Mouse (Mus musculus) heart, embryonic 12.5 days (tissue): ENCODE measurements around the gene Nol8. TPM values are rescaled to one million over a fixed set of nuclear protein-coding genes. Genes with fewer than 3 reads are reported as not detected.
A peak's percentile ranks its signal among the peaks of the same experiment; 100 is the strongest.

ENCODE experiments used
- ATAC-seq: fragments of 200-750 bp; cut with Nextera tagmentation; 2 replicates; pipeline ENCODE4 v1.8.0; 2017; ENCODE audit warnings: moderate TSS enrichment, moderate library complexity; ENCODE audit not compliant: insufficient number of reproducible peaks, low FRiP score
- H3K27ac ChIP-seq: fragments of 300-500 bp; sonication (generic); 2 replicates; pipeline ENCODE4 v1.5.1; 2016; ENCODE audit warnings: mild to moderate bottlenecking, moderate library complexity; ENCODE audit not compliant: poor library complexity, severe bottlenecking
- H3K27me3 ChIP-seq: fragments of 300-500 bp; sonication (generic); replicated peaks from 2 replicates; pipeline ENCODE4 v1.6.1; 2016; ENCODE audit warnings: mild to moderate bottlenecking, moderate library complexity
- H3K36me3 ChIP-seq: fragments of 300-500 bp; sonication (generic); 2 replicates; pipeline ENCODE4 v1.6.1; 2016; ENCODE audit warnings: mild to moderate bottlenecking, moderate library complexity
- H3K4me1 ChIP-seq: fragments of 300-500 bp; sonication (generic); replicated peaks from 2 replicates; pipeline ENCODE4 v1.6.1; 2016; ENCODE audit warnings: mild to moderate bottlenecking
- H3K4me2 ChIP-seq: fragments of 300-500 bp; sonication (generic); 2 replicates; pipeline ENCODE4 v1.6.1; 2016; ENCODE audit warnings: mild to moderate bottlenecking, moderate library complexity
- H3K4me3 ChIP-seq: fragments of 300-500 bp; sonication (generic); 2 replicates; pipeline ENCODE4 v1.5.1; 2016; ENCODE audit warnings: mild to moderate bottlenecking
- H3K9ac ChIP-seq: fragments of 300-500 bp; sonication (generic); 2 replicates; pipeline ENCODE4 v1.6.1; 2016; ENCODE audit warnings: mild to moderate bottlenecking, moderate library complexity
- H3K9me3 ChIP-seq: fragments of 300-500 bp; sonication (generic); replicated peaks from 2 replicates; pipeline ENCODE4 v1.6.1; 2016; ENCODE audit warnings: mild to moderate bottlenecking, moderate library complexity
- WGBS: fragments of 180-500 bp; shearing (Covaris S2); methylation state at CpG from one replicate; pipeline ENCODE4 v1.1.7; 2016; 5-methylcytosine and 5-hydroxymethylcytosine counted together
- polyA plus RNA-seq: library from polyadenylated mRNA; unstranded; fragments of >200 nt; fragmentation: Nextera tagmentation; extraction: Ambion mirVana; gene quantifications from 2 replicates; pipeline ENCODE4 v1.2.1, GENCODE M21; 2016

Nol8 gene
- polyA plus RNA-seq: 14.4 and 16.3 TPM in 2 replicates

GRCm38 (mm10) chr13:49652481-49653179, at the start of gene Nol8, which contains the start of gene Cenpp:
Gene Nol8, plus strand, starts transcription at chr13:49653078.
Gene Cenpp, minus strand, starts transcription at chr13:49652785.
- Histone ChIP-seq H3K27me3 (no peaks in the 10 kb centered on the region), H3K4me1 (peaks cover 10% of the 10 kb centered on the region), H3K4me3 (peak within 1 kb of the TSS; percentile 96), H3K9me3 (no peaks in the 10 kb centered on the region), H3K27ac (peak within 1 kb of the TSS; percentile 82), H3K4me2 (peak within 1 kb of the TSS; percentile 94), H3K9ac (peak within 1 kb of the TSS; percentile 85), H3K36me3 (peaks cover 6% of the 10 kb centered on the region)
- WGBS: under 1% methylated on average over 68 of the region's 68 CpGs
- ATAC-seq: peak; percentile 100

- H3K4me3 ChIP-seq: no peak overlapping the region
- ATAC-seq: no peak
- H3K27ac ChIP-seq: no peak overlapping the region
- H3K4me2 ChIP-seq: no peak overlapping the region
- H3K4me1 ChIP-seq: no peaks in the 10 kb centered on the region
- H3K9ac ChIP-seq: no peak overlapping the region
- H3K9me3 ChIP-seq: no peaks in the 10 kb centered on the region
- no peaks in the 10 kb centered on the region for H3K27me3 ChIP-seq
- 0 out of 2 replicates have a peak, but pooled peaks cover 4% of the 10 kb centered on the region for H3K36me3 ChIP-seq
These were observed 49.3 kb upstream of the Nol8 start for GRCm38 (mm10) chr13:49603603-49604002.

- no peak within 1 kb of the TSS for H3K9ac ChIP-seq
These were observed 45.2 kb upstream of the Nol8 start, which contains the start of gene Ogn for GRCm38 (mm10) chr13:49607714-49608113. Gene Ogn, plus strand, starts transcription at chr13:49608046.

GRCm38 (mm10) chr13:49608589-49609322, 44.1 kb upstream of the Nol8 start:
- Histone ChIP-seq H3K27ac (no peak overlapping the region), H3K36me3 (no peaks in the 10 kb centered on the region), H3K4me3 (no peak overlapping the region), H3K27me3 (no peaks in the 10 kb centered on the region), H3K9ac (no peak overlapping the region), H3K9me3 (no peaks in the 10 kb centered on the region), H3K4me2 (no peak overlapping the region), H3K4me1 (no peaks in the 10 kb centered on the region)
- WGBS: 67% methylated on average over 4 of the region's 4 CpGs
- ATAC-seq: no peak

More at GRCm38 (mm10) chr13:49607714-49608113, 45.2 kb upstream of the Nol8 start, which contains the start of gene Ogn:
- no peak within 1 kb of the TSS for H3K27ac ChIP-seq
- no peaks in the 10 kb centered on the region for H3K4me1 ChIP-seq
- H3K9me3 ChIP-seq: no peaks in the 10 kb centered on the region
- no peaks in the 10 kb centered on the region for H3K27me3 ChIP-seq
- no peak within 1 kb of the TSS for H3K4me2 ChIP-seq
- H3K4me3 ChIP-seq: no peak within 1 kb of the TSS
- H3K36me3 ChIP-seq: no peaks in the 10 kb centered on the region
- 52% methylated on average over 4 of the region's 4 CpGs for WGBS
- ATAC-seq: no peak

GRCm38 (mm10) chr13:49617021-49617420, 35.9 kb upstream of the Nol8 start:
- Histone ChIP-seq H3K4me3 (no peak overlapping the region), H3K9ac (no peak overlapping the region), H3K36me3 (no peaks in the 10 kb centered on the region), H3K4me1 (no peaks in the 10 kb centered on the region), H3K4me2 (no peak overlapping the region), H3K9me3 (no peaks in the 10 kb centered on the region), H3K27me3 (no peaks in the 10 kb centered on the region), H3K27ac (no peak overlapping the region)
- ATAC-seq: no peak
- WGBS: 73% methylated on average over 3 of the region's 3 CpGs

- no peaks in the 10 kb centered on the region for H3K9me3 ChIP-seq
- H3K27me3 ChIP-seq: no peaks in the 10 kb centered on the region
- no peak overlapping the region for H3K9ac ChIP-seq
- no peaks in the 10 kb centered on the region for H3K4me1 ChIP-seq
- no peaks in the 10 kb centered on the region for H3K36me3 ChIP-seq
- no peak for ATAC-seq
- H3K27ac ChIP-seq: no peak overlapping the region
- H3K4me3 ChIP-seq: no peak overlapping the region
- H3K4me2 ChIP-seq: no peak overlapping the region
These were observed 34.5 kb upstream of the Nol8 start for GRCm38 (mm10) chr13:49618365-49618764.

GRCm38 (mm10) chr13:49623216-49623615, 29.7 kb upstream of the Nol8 start:
- H3K27ac ChIP-seq: no peak overlapping the region

GRCm38 (mm10) chr13:49628167-49628566, 24.7 kb upstream of the Nol8 start:
- Histone ChIP-seq H3K27me3 (no peaks in the 10 kb centered on the region), H3K27ac (no peak overlapping the region), H3K4me2 (no peak overlapping the region), H3K4me3 (no peak overlapping the region), H3K9me3 (no peaks in the 10 kb centered on the region), H3K4me1 (no peaks in the 10 kb centered on the region), H3K36me3 (no peaks in the 10 kb centered on the region), H3K9ac (no peak overlapping the region)
- no peak for ATAC-seq

More at GRCm38 (mm10) chr13:49623216-49623615, 29.7 kb upstream of the Nol8 start:
- H3K4me3 ChIP-seq: no peak overlapping the region
- H3K27me3 ChIP-seq: no peaks in the 10 kb centered on the region
- no peak overlapping the region for H3K9ac ChIP-seq
- 76% methylated on average over 1 of the region's 1 CpGs for whole genome bisulfite sequencing
- no peaks in the 10 kb centered on the region for H3K4me1 ChIP-seq
- H3K4me2 ChIP-seq: no peak overlapping the region
- no peaks in the 10 kb centered on the region for H3K9me3 ChIP-seq
- no peak for ATAC-seq
- no peaks in the 10 kb centered on the region for H3K36me3 ChIP-seq

GRCm38 (mm10) chr13:49629076-49629475, 23.8 kb upstream of the Nol8 start:
- H3K4me2 ChIP-seq: no peak overlapping the region
- ATAC-seq: no peak
- no peaks in the 10 kb centered on the region for H3K9me3 ChIP-seq
- H3K27ac ChIP-seq: no peak overlapping the region
- no peaks in the 10 kb centered on the region for H3K27me3 ChIP-seq
- H3K9ac ChIP-seq: no peak overlapping the region
- H3K36me3 ChIP-seq: no peaks in the 10 kb centered on the region
- no peaks in the 10 kb centered on the region for H3K4me1 ChIP-seq
- no peak overlapping the region for H3K4me3 ChIP-seq
- WGBS: 80% methylated on average over 2 of the region's 2 CpGs

- H3K4me2 ChIP-seq: no peak overlapping the region
- 94% methylated on average over 2 of the region's 2 CpGs for WGBS
- no peaks in the 10 kb centered on the region for H3K27me3 ChIP-seq
- no peak overlapping the region for H3K4me3 ChIP-seq
- no peak overlapping the region for H3K27ac ChIP-seq
- no peaks in the 10 kb centered on the region; the same call in 1 of the 2 replicates for H3K4me1 ChIP-seq
- H3K9ac ChIP-seq: no peak overlapping the region
- no peaks in the 10 kb centered on the region for H3K9me3 ChIP-seq
- H3K36me3 ChIP-seq: peaks cover 13% of the 10 kb centered on the region
- no peak for ATAC-seq
These were observed 12.9 kb upstream of the Nol8 start for GRCm38 (mm10) chr13:49639965-49640364.

- no peaks in the 10 kb centered on the region for H3K9me3 ChIP-seq
- no peak for ATAC-seq
- 70% methylated on average over 6 of the region's 6 CpGs for WGBS
- H3K4me3 ChIP-seq: no peak overlapping the region
- H3K27me3 ChIP-seq: no peaks in the 10 kb centered on the region
- peaks cover 9% of the 10 kb centered on the region for H3K36me3 ChIP-seq
- no peak overlapping the region for H3K9ac ChIP-seq
- no peak overlapping the region for H3K27ac ChIP-seq
- H3K4me2 ChIP-seq: no peak overlapping the region
- H3K4me1 ChIP-seq: no peaks in the 10 kb centered on the region; the same call in 1 of the 2 replicates
These were observed 10.2 kb upstream of the Nol8 start for GRCm38 (mm10) chr13:49642650-49643049.
